Mouse (Mus musculus) lung, embryonic 16.5 days (tissue): Measurements from ENCODE around the gene Psd. TPM values are rescaled to one million over a fixed set of nuclear protein-coding genes. Genes with fewer than 3 reads are reported as not detected.

Experiments
- ATAC-seq: fragments of 200-750 bp; cut with Nextera tagmentation; 2 replicates; pipeline ENCODE4 v1.8.0; 2017; ENCODE audit warnings: low read depth, mild to moderate bottlenecking, moderate library complexity
- H3K27ac ChIP-seq: fragments of 300-500 bp; sonication (generic); 2 replicates; pipeline ENCODE4 v1.5.1; 2014; ENCODE audit warnings: mild to moderate bottlenecking, control low read depth, low read length
- H3K27me3 ChIP-seq: fragments of 300-500 bp; sonication (generic); 2 replicates; pipeline ENCODE4 v1.6.1; 2014; ENCODE audit warnings: low read depth, low read length, mixed read lengths; ENCODE audit not compliant: control insufficient read depth, insufficient read depth
- H3K36me3 ChIP-seq: fragments of 300-500 bp; sonication (generic); 2 replicates; pipeline ENCODE4 v1.6.1; 2014; ENCODE audit warnings: low read length; ENCODE audit not compliant: control insufficient read depth, insufficient read depth
- H3K4me1 ChIP-seq: fragments of 300-500 bp; sonication (generic); replicated peaks from 2 replicates; pipeline ENCODE4 v1.6.1; 2014; ENCODE audit warnings: low read length, mixed read lengths; ENCODE audit not compliant: control insufficient read depth, insufficient read depth
- H3K4me2 ChIP-seq: fragments of 300-500 bp; sonication (generic); 2 replicates; pipeline ENCODE4 v1.6.1; 2014; ENCODE audit warnings: low read depth, low read length, control low read depth
- H3K4me3 ChIP-seq: fragments of 300-500 bp; sonication (generic); 2 replicates; pipeline ENCODE4 v1.5.1; 2014; ENCODE audit warnings: mild to moderate bottlenecking, low read length, control low read depth
- H3K9ac ChIP-seq: fragments of 300-500 bp; sonication (generic); 2 replicates; pipeline ENCODE4 v1.6.1; 2014; ENCODE audit warnings: low read length, control low read depth
- H3K9me3 ChIP-seq: fragments of 300-500 bp; sonication (generic); 2 replicates; pipeline ENCODE4 v1.6.1; 2016; ENCODE audit warnings: low read length; ENCODE audit not compliant: control insufficient read depth
- WGBS: fragments of 180-500 bp; shearing (Covaris S2); extraction: QIAGEN DNeasy Blood & Tissue Kit; methylation state at CpG from one replicate; pipeline ENCODE4 v1.1.7; 2014; 5-methylcytosine and 5-hydroxymethylcytosine counted together
- polyA plus RNA-seq: library from polyadenylated mRNA; unstranded; fragments of >200 nt; fragmentation: Nextera tagmentation; extraction: Ambion mirVana; gene quantifications from 2 replicates; pipeline ENCODE4 v1.2.1, GENCODE M21; 2015

Psd gene
- polyA plus RNA-seq, 1 experiment from 2014 or later, result 3.4 TPM

DNA sequence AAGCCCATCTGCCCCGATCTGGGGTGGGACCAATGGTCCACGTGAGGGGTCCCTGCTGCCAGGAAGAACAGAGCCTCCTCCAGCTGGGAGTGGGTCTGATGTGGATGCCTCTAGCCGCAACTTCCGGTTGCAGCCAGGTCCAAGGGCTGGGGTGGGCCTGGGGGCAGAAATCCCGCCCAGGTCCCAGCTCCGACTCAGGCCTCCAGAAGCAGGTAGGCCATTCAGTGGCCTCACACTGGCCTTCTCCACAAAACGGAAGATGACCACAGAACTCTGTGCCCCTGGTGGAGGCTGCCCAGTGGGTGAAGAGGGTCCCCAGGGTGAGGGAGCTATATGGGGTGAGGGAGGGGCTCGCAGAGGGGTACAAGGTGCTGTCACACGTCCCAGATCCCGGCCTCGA is 2.6 kb downstream of the Psd start:
- H3K27ac ChIP-seq, result no peak overlapping the region
- peaks cover 67% of the 10 kb centered on the region for H3K27me3 ChIP-seq
- H3K9ac ChIP-seq, result no peak overlapping the region
- no peak for ATAC-seq
- no peaks in the 10 kb centered on the region for H3K9me3 ChIP-seq
- no peaks in the 10 kb centered on the region for H3K36me3 ChIP-seq
- 44% methylated on average over 11 of the region's 11 CpGs for WGBS
- H3K4me1 ChIP-seq, result peaks cover 16% of the 10 kb centered on the region
- H3K4me3 ChIP-seq, result no peak overlapping the region
- H3K4me2 ChIP-seq, result no peak overlapping the region

DNA sequence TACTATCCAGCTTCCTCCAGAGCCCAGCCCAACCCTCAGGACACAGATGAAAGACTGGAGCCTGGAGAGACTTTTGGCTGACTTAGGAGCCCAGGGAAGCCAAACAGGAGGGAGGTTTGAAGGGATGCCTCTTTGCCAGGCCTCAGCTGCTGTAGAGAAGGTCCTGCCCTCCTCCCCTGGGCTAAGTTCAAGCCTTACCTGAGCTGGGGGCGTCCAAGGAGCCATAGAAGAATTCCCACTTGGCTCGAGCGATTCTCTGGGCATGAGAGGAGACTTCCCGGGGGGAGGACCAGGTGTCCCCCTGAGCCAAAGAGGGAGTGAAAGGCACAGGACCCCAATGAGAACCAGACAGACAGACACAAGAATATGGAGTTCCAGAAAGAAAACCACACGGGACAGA is 3.2 kb downstream of the Psd start:
- no peak overlapping the region for H3K4me2 ChIP-seq
- no peak for ATAC-seq
- 67% methylated on average over 5 of the region's 5 CpGs for WGBS

DNA sequence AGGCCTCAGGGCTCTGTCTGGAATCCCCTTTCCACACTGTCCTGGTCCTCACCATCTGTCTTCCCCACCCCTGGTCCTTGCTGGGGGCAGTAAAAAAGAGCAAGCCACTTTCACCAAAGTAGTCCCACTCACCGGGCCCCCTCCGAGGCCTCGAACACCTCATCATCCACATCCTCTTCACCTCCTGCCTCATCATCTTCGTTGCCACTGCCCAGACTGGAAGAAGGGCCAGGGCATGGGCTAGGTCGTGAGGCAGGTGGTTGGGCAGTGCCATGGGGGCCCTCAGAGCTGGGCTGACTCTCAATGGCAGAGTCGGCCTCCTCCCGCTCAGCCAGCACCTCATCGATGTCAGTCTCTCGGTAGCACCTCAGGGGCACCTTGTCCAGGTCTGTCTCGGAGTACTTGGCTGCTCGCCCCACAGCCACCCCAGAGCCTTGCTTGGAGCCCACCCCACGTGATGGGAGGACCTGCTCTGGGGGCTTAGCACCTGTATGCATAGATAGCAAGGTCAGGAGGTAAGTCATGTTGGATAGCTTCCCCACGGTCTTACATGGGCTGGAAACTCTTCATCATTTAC is 3.9 kb downstream of the Psd start:
- no peaks in the 10 kb centered on the region for H3K9me3 ChIP-seq
- H3K4me2 ChIP-seq, result no peak overlapping the region
- WGBS, result 62% methylated on average over 13 of the region's 13 CpGs
- H3K27me3 ChIP-seq, result peaks cover 80% of the 10 kb centered on the region
- no peak overlapping the region for H3K27ac ChIP-seq
- peaks cover 18% of the 10 kb centered on the region for H3K4me1 ChIP-seq
- H3K4me3 ChIP-seq, result no peak overlapping the region
- H3K36me3 ChIP-seq, result no peaks in the 10 kb centered on the region
- no peak overlapping the region for H3K9ac ChIP-seq
- no peak for ATAC-seq

More for the DNA sequence above, 3.2 kb downstream of the Psd start:
- Histone ChIP-seq H3K27ac (no peak overlapping the region), H3K27me3 (peaks cover 73% of the 10 kb centered on the region), H3K4me3 (no peak overlapping the region), H3K36me3 (no peaks in the 10 kb centered on the region), H3K9ac (no peak overlapping the region), H3K4me1 (peaks cover 15% of the 10 kb centered on the region), H3K9me3 (no peaks in the 10 kb centered on the region)

DNA sequence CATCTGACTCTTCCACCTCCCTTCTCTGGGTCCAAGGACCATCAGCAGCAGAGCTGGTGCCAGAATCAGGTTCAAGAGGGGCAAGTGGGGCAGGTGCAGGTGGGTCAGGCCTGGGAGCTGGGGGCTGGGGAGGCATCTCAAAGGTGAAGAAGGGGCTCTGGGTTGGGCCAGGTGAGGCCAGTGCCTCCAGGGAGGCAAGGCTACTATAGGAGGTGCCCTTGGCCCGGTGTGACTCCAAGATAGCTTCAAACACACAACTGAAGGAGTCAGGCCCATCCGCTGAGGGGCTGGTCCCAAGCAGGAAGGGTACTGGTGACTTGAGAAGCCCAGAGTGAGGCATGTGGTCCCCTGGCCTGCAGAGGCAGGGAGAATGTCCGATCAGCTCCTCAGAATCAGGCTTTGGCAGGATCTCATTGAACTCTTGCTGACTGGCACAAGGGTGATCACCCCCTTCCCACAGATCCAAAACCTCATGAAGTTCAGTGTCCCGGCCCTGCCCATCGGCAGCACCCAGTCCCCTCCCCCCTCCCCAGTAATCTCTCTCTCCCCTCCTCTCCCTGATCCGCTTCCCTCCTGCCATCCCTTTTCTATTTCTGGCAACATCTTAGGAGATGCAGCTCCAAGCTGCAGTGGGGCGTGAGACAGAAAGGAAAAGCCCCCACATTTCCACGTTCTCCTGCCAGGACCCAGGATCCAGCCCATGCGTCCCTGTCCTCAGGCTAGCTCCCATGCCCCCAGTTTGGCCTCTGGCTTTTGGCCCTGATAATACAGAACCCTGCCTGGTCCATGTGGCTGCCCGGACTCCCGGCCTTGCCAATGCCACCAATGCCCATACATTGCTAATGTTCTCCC is 4.6 kb downstream of the Psd start:
- no peak overlapping the region for H3K27ac ChIP-seq
- H3K4me2 ChIP-seq, result no peak overlapping the region
- ATAC-seq, result no peak
- H3K9ac ChIP-seq, result no peak overlapping the region
- H3K36me3 ChIP-seq, result no peaks in the 10 kb centered on the region
- H3K4me3 ChIP-seq, result no peak overlapping the region
- H3K9me3 ChIP-seq, result no peaks in the 10 kb centered on the region
- peaks cover 18% of the 10 kb centered on the region for H3K4me1 ChIP-seq
- H3K27me3 ChIP-seq, result peaks cover 86% of the 10 kb centered on the region
- WGBS, result 48% methylated on average over 11 of the region's 11 CpGs

DNA sequence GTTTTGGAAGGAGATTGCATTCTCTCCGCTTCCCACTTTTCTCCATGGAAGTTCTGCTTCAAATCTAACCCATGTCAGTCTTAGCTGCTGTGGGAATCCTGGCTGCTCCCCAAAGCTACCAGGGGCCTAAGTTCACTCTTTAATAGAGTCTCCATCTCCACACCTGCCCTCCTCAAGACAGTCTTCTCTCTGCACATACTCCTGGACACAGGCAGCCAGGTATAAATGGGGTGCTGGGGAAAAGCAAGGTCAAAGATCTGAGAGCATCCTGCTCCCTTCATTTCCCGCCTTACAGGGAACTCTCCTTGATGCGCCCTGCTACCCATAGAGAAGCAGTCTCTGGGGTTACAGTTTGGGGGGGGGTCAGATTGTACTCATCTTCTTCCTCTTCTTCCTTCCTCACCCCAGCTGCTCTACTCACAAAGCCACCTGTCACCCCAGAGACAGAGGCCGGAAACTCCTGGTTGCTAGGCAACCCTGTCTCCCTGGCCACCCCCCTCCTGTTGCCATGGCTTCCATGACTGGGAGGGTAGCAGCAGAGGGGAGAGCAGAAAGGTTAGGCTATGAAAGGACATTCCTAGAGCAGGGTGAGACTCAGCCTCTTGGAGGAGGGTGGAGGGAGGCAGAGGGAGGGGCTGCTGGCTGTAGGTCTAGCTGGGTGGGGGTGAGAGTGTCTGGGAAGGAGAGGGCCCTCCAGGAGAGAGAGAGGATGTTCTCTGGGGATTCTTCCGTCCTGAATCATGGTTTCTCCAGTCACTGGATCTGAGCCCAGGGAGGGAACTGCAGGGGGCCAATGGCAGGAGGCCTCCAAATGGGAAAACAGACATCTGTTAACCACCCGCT is 5.6 kb downstream of the Psd start:
- Histone ChIP-seq H3K27ac (no peak overlapping the region), H3K4me3 (no peak overlapping the region), H3K36me3 (no peaks in the 10 kb centered on the region), H3K9ac (no peak overlapping the region), H3K27me3 (peaks cover 87% of the 10 kb centered on the region), H3K4me2 (no peak overlapping the region), H3K9me3 (no peaks in the 10 kb centered on the region), H3K4me1 (peaks cover 14% of the 10 kb centered on the region)
- 27% methylated on average over 6 of the region's 6 CpGs for WGBS
- no peak for ATAC-seq

DNA sequence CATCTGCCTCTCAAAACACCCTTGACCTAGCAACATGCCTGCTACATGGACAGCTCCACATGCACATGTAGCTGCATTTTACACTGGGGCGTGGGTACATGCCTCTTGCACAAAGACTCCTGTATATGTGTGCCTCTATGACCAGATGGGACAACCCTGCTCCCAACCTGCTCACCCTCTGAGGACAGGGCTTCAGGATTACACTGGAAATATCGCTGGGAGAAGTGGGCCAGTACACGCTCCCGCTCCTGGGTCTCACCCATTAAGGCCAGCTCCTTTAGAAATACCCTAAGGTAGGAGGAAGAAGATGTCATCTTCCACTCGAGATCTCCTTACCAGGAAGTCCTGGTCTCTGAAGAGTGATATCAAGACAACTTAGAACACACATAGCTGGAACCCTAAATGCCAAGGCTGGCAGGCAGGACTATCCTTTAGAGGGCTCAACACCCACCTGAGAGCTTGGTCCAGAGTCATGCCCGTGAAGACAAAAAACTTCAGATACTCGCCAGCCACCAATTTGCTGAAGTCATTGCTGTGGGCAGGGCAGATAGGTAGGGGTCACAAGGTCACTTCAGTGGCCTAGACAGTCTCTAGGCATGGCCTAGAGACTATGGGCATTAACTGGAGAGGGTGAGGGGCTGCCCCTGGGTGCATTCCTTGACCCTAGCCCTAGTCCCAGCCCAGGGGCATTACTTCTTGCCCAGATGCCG is 6.7 kb downstream of the Psd start:
- Histone ChIP-seq H3K27ac (no peak overlapping the region), H3K4me1 (peaks cover 14% of the 10 kb centered on the region), H3K4me3 (no peak overlapping the region), H3K9me3 (no peaks in the 10 kb centered on the region), H3K27me3 (peaks cover 88% of the 10 kb centered on the region), H3K9ac (no peak overlapping the region), H3K36me3 (no peaks in the 10 kb centered on the region), H3K4me2 (no peak overlapping the region)
- no peak for ATAC-seq
- WGBS, result 71% methylated on average over 8 of the region's 8 CpGs

DNA sequence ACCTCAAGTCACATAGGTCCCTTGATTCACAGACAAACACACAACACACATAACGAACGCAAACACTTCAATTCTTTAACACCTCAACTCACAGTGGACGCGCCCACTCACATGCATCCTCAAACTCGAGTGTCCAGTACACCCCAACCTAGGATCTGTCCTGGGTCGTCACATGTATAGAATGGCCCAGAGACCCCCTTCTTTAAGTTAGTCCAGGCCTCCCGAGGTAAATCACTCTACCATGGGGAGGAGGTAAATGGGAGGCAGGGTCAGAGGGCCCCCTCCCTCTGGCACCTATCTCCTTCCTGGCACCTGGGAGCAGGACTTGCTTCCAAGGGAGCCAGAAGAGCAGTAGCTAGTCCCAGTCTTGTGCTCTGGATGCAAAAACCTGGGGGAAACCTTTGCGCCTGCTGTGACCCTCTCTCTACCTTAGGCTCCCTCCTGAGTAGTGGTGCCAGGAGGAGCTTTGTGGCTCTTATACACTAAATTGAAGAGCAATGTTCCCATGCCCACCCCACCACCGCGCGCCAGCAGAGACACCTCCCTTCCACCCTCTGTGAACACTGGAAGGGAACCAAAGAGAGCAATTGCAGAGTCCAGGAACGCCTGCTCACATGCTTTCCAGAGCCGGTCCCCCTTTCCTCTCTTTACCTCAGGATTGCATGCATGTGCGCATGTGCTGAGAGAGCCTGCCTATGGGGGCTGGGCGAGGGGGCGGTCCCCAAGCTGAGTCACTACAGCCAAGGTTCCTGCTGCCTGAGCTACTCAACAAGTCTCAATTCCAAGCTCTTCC is 8.2 kb downstream of the Psd start:
- H3K4me2 ChIP-seq, result peak overlapping the region; percentile 25
- no peak overlapping the region for H3K4me3 ChIP-seq
- H3K27me3 ChIP-seq, result peaks cover 89% of the 10 kb centered on the region
- H3K9me3 ChIP-seq, result no peaks in the 10 kb centered on the region
- no peak overlapping the region for H3K27ac ChIP-seq
- no peak overlapping the region for H3K9ac ChIP-seq
- peaks cover 14% of the 10 kb centered on the region for H3K4me1 ChIP-seq
- no peaks in the 10 kb centered on the region for H3K36me3 ChIP-seq
- 10% methylated on average over 16 of the region's 16 CpGs for WGBS
- peak; percentile 34; the same call in 1 of the 2 replicates for ATAC-seq

DNA sequence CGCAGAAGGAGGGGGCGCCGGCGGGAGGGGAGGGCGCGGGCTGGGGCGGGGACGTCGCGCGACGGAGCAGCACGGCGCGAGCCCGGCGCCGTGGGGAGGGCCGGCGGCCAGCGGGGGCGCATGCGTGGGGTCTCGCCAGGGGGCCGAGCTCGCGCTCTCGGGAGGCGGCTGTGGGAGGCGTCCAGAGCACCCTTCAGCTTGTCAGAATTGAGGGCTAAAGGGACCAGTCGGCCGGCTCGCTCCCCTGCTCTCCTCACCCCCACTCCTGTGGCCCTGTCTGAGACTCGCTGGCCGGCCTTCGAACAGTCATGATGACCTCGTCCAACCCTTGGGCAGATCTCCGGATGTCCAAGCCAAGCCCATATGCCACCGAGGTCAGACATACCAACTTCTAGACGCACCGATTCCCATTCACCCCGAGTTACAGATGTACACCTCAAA is 8.9 kb downstream of the Psd start:
- peak overlapping the region; percentile 50; the same call in 1 of the 2 replicates for H3K9ac ChIP-seq
- no peaks in the 10 kb centered on the region for H3K9me3 ChIP-seq
- H3K4me3 ChIP-seq, result peak overlapping the region; percentile 54
- peaks cover 81% of the 10 kb centered on the region for H3K27me3 ChIP-seq
- no peak overlapping the region for H3K27ac ChIP-seq
- peaks cover 14% of the 10 kb centered on the region for H3K4me1 ChIP-seq
- peak; percentile 12; the same call in 1 of the 2 replicates for ATAC-seq
- H3K36me3 ChIP-seq, result no peaks in the 10 kb centered on the region
- peak overlapping the region; percentile 79 for H3K4me2 ChIP-seq
- WGBS, result 2% methylated on average over 37 of the region's 42 CpGs
